Mouse (Mus musculus) lung, postnatal 36 days (tissue): Measurements from ENCODE around the gene Nr1h2.

Experiments
- DNase-seq: peaks from one replicate; pipeline ENCODE4 v3.0.0; 2022; ENCODE audit warnings: mixed read lengths

The Nr1h2 gene

GRCm38 (mm10) chr7:44526414-44527154 is 27.2 kb downstream of the Nr1h2 start:
- no peak for DNase-seq

DNA sequence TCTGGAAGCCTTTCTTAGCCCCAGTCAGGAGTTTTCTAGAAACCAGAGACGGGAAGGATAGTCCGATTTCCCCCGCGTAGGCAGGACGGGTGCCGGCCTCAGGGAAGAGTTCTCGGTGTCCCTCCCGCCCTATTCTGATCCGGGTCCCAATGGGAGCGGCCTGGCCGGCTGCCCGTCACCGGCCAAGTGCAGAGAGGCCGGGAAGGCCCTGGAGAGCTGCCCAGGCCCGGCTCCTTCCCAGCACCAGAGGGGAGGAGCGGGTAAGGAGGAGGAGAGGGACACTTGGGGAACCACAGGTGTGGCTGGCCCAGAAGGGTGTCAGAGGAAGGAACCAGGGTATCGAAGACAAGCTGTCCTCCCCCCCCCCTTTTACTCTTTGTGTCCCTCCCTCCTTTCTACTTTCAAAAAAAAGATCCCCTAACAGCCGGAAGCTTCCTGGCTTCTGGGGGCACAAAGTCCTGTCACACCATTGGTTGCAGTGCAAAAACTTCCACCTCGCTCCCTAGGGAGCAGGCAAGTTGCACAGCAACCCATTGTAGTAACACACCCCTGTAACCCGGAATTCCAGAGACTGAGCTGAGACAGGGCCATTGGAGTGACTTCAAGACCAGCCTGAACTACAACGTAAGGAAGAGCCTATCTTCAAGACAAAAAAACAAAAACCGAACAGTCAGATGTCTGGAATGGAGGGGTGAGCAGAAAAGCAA is 28.5 kb downstream of the Nr1h2 start:
- peak; percentile 91 for DNase-seq

DNA sequence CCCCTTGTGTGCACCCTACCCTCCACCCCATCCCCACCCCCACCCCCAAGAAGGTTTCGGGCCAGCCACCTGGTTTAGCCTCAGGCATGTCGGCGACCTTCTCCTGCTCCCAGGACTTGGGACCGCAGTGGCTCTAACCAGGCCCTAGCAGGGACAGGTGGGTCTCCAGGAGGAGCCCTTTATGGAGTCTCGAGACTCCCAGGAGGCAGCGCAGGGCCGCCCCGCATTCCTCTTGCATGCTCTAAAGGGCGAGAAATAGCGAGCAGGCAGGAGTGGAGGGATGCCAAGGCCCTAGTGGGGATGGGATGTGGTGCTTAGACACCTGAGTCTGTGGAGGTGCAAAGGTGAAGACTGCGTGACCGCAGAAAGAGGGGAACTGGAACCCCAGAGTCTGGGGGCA is 29.2 kb downstream of the Nr1h2 start, which contains the start of gene Mybpc2:
Gene Mybpc2 (minus strand): TSS at position 155 of the 400 bp plus-strand sequence.
- peak; percentile 45 for DNase-seq

GRCm38 (mm10) chr7:44523056-44523455 is 30.7 kb downstream of the Nr1h2 start:
- no peak for DNase-seq

GRCm38 (mm10) chr7:44521710-44522109 is 32.0 kb downstream of the Nr1h2 start:
- DNase-seq = peak; percentile 75

- DNase-seq = no peak
These were observed 32.8 kb downstream of the Nr1h2 start for GRCm38 (mm10) chr7:44520990-44521389.

GRCm38 (mm10) chr7:44519240-44519913 is 34.4 kb downstream of the Nr1h2 start:
- DNase-seq = no peak

DNA sequence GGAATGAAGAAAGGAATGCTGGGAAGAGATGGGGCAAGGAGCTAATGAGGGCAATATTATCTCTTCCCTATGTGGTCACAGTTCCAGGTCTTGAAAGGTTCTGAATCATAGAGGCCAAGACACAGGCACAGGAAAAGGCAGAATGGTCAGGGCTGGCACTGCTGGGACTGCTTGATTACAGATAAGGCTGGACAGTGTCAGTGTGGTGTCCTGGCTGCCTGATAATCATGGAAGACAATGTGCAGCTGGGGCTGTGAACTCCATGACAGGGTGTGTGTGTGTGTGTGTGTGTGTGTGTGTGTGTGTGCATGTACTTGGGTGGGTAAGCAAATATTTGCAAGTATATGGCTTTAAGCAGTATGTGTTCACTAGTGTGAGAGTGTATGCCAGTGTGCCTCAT is 46.3 kb downstream of the Nr1h2 start:
- no peak for DNase-seq

- DNase-seq = peak; percentile 73
These were observed 52.1 kb downstream of the Nr1h2 start for GRCm38 (mm10) chr7:44501563-44502115.

- DNase-seq = no peak
These were observed 53.7 kb downstream of the Nr1h2 start for GRCm38 (mm10) chr7:44500046-44500445.
